Mouse (Mus musculus) frontal cortex, adult 2 months (tissue): ENCODE measurements at regions not wholly inside any gene's neighbourhood (a gene's known extent, or its start where the extent isn't known, plus 50 kb on each side); places are given as distances from the start of the nearest gene placed in this dataset.

Source experiments
- DNase-seq, 2 experiments: peaks; one replicate each; pipeline ENCODE4 v3.0.0; 2022; ENCODE audit warnings: low spot score in 1 of 2; ENCODE audit errors: extremely low spot score in 1 of 2

DNA sequence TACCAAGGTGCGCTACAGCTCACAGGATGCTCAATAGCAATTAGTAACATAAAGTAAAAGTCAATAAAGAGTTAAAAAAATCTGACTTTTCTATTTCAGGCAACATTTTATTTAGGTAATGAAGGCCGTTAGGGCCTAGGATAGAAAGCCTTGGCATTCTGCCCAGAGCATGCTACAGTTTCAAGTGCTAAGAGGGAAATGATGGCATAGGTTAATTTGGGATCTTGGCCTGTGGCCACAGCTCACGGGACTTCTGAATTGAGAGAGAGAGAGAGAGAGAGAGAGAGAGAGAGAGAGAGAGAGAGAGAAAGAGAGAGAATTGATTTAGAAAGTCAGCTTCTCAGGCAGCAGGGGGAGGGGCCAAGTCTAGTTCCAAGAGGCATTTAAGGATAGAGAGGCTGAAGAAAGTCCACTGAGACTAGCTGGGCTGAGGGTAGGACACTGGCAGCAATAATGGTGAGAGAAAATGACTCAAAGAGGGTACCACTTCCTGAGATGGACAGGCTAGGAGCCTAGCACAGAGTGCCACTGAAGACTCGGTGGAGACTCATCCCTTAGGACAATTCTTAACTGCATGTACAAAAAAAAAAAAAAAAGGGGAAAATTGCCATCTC is 52.6 kb upstream of the Klf14 start:
- DNase-seq: peak in 1 of 2 experiments; percentile 38

DNA sequence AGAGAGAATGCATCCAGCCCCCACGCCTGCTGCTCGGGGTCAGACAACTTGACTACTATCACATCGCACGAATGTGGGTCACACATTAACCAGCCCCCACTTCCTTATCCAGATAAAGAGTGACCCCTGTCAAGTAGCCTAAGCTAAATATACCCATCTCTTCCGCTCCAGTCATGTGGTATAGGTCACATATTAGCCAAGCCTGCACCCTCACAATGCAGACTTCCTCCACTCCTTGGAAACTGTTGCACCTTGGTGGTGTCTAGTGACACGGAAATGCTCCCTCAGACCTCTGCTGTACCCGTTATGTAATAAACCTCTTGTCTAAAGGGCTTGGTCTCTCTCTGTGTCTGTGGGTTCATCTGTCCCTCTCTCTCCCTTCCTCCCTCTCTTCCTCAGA is 57.7 kb upstream of the Klf14 start:
- no peak for DNase-seq

DNA sequence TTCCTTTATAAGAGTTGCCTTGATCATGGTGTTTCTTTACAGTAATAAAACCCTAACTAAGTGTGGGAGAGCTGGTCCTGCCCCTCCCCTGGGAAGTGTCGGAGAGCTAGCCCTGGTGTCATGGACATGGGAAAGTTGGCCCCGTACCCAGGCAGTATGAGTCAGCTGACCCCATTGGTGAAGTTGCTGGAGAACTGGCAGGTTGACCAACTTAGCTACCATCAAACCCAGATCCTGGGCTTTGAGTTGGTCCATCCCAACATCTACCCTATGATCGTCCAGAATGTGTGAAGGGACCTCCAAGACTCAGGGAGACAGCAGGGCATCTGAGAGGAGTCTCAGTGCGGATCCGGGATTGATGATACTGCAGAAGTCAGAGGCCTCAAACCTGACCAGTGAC is 62.9 kb upstream of the Klf14 start:
- DNase-seq: no peak

DNA sequence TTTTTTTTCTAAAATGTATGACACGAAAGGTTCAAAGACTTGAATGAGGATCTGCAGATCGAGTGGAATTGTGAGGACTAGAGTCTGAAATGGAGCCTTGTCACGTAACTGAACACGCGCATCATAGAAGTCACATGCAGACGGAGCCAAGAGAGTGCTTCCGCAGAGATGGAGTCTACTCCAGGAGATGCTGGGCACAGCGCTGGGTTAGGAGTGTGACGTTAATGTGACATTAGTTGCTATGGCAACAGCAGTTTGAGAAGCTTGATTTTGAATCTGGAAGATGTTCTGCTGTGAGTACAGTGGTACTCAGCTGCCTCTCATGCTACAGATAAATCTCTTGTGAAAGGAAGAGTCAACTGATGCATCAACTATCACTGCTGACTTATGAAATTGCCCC is 70.9 kb upstream of the Klf14 start:
- DNase-seq: peak; percentile 64 to 81

DNA sequence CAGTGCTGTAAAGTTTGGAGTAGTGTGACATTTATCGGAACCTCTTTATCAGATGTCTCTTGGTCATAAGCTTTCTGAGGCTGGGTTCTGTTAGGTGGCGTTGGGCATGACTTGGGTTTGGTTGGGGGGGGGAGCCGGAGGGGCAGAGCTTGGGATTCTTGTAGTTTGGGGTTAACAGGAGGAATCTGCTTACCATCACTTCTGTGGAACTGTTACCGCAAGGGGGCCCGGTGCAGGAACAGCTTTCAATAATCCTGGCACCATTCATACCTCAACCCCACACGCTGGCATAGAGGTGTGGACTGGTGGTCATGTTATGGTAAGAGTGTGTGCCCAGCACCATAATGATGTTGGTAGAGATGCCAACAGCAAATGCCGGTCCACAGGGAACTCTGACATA is 72.1 kb upstream of the Klf14 start:
- DNase-seq: no peak

DNA sequence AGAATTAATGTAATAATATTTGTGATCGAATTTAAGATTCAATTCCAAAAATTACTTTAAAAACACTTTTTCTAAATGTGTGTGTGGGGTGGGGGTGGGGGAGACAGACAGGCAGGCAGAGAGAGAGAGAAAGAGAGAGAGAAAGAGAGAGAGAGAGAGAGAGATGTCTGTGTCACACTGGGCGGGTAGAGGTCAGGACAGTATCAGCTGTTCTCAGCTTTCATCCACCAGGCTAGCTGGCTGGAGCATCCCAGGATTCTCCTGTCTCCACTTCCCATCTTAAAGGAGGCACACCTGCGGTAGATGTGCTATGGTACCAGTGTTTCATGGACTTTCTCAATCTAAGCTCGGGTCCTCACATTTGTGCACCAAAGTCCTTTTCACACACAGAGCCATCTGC is 73.3 kb upstream of the Klf14 start:
- DNase-seq: no peak

DNA sequence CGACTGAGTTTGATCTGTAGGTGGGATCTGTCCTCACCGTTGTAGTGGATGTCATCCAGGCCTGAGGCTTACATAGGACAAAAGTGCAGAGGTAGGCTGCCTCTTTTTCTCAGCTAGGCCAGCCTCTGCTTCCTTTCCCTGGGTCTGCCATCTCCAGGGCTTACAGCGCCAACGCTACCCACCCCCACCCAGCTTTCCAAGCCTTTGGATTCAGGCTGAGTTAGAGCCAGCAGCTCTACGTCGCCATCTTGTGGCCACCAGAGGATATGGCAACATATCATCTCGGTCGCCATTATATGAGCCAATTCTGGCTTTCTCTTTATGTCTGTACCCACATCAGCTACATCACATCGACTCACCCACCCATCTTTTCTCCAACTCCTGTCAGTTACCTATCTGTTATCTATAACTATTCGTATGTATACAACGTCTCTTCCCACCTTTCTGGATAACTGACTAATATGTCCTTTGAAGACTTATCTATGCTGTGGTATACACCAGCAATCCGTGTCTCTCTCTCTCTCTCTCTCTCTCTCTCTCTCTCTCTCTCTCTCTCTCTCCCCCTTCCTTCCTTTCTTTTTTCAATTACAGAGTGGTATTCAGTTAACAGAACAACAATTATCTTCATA is 74.2 kb upstream of the Klf14 start:
- peak in 1 of 2 experiments; percentile 72 for DNase-seq

DNA sequence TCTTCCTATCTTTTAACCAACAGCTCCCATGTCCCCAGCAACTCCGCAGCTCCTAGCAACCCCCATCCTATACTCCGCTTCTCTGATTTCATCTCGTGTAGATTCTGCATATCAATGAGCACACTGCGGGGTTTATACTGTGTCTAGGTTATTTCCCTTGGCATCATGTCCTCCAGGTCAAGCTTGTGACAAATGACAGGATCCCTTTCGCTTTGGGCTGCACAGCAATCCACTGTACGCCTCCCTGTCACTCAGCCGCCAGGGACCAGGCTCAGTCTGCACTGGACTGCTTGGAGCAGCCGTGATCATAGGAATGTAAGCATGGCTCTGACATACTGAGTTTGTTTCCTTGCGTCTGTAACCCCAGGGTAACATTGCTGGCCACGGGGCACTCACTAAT is 75.9 kb upstream of the Klf14 start:
- no peak for DNase-seq

DNA sequence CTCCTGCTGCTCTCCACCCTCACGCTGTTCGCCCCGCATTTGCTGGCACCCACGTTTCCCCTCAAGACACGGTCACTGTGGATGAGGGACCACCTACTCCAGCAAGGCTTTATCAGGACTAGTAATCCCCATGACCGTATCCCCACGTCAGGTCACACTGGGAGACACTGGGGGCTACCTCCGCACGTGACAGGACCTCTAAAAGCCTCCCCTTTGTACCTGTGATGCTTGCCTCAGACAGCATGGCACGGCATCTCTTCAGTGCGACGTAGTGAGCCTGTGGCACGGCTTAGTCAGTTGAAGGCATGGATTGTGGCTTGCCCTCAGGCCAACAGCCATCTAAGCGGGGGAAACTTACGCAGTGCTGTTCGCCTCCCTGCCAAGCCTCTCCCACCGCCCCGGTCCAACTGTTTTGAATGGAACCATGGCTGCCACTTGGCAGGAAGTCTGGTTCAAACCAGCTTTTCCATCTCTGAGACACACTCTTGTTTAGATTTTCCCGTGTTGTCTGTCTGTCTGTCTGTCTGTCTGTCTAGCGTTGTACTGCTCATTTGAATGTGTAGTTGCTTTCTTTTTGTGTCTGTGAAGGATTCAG is 79.0 kb upstream of the Klf14 start:
- DNase-seq: no peak

DNA sequence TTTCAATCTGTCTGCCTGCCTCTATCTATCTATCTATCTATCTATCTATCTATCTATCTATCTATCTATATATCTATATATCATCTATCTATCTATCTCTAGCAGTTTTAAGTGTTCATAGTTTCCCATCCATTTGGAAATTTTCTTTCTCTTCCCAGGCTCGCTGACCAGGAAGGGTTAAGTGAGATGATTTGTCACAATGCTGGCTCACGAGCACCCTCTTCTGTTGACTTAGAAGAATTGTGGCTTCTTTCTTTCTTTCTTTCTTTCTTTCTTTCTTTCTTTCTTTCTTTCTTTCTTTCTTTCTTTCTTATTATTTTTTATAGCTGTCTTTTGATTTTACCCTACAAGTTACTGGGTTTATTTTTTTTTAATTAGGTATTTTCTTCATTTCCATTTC is 79.6 kb upstream of the Klf14 start:
- DNase-seq: peak in 1 of 2 experiments; percentile 59

DNA sequence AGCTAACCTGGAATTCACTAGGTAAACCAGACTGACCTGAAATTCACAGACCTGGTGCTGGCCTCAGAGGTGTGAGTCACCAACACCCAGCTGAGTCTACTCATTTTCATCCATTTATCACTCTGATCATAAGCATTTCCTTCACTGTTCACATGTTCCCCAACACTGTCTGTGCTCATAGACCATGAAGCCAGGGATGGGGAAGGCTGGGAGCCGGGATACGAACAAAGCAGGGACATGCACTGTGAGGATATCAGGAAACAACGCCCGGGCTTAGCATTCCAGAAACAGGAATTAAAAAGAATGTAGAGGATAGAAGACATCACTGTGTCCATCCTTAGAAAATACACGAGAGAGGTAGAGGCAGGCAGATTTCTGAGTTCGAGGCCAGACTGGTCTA is 80.6 kb upstream of the Klf14 start:
- no peak for DNase-seq

DNA sequence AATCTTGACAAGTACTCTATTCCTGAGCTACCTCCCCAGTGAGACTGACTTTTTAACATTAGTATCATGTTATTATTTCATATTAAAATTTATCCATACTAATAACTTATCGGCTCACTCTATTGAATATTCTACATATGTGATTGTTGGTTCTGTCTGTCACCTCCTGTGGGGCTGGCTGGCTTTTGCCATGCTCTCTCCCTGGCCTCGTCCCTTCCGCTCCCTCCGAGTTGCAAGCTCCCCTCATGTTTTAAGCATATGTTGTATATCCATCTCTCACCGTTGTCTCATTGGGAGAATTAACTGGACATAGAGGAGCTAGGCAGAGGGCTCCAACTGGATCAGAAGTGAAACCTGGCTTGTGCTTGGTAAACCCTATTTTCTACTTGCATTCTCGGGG is 81.9 kb upstream of the Klf14 start:
- DNase-seq: no peak

DNA sequence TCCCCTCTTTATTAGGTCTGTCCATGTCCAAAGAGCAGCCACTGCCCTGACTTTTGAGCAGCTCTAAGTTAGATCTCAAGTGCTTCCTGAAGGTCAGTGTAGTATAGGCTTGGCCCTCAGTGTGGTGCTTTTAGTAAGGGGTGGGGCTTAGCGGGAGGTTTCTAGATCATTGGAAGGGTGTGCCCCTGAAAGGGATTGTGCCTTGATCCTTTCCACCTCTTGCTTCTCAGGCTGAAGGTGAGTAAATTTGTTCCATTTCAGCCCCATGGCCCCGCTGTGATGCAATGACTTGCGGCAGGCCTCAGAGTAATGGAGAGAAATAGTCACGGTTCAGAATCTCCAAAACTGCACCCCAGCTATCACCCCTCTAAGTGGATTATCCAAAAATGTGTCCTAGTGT is 84.5 kb upstream of the Klf14 start:
- no peak for DNase-seq

DNA sequence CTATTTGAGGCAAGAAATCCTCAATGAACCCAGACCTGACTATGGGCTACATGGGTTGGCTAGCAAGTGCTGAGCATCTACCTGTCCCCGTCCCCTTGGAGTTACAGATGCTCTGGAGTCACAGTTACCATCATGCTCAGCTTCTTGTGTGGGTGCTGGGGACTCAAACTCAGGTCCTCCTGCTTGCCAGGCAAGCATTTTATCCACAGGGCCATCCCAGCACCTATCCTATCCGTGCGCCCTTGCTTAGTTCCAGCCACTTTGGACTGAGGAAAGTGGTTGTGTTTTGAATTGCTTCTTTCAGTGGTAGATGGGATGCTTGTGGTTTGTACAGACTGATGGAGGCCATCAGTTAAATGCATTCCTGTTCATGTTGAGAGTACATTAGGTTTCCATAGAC is 85.0 kb upstream of the Klf14 start:
- no peak for DNase-seq

DNA sequence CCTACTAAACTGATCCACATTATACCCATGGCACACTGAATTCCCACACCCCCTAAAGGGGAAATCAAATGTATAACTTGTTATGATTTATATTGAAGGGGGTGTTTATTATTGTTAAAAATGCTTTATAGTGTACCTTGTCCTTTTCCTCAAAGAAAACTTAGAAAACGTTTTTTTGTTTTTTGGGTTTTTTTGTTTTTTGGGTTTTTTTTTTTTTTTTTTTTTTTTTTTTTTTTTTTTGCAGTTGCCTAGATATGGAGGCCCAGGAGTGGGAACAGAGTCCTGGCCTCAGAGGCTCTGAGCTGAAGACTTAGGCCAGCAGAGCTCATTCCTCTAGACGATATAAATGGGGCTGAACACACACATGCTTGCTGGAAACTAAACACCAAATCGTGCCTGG is 87.3 kb upstream of the Klf14 start:
- DNase-seq: no peak

DNA sequence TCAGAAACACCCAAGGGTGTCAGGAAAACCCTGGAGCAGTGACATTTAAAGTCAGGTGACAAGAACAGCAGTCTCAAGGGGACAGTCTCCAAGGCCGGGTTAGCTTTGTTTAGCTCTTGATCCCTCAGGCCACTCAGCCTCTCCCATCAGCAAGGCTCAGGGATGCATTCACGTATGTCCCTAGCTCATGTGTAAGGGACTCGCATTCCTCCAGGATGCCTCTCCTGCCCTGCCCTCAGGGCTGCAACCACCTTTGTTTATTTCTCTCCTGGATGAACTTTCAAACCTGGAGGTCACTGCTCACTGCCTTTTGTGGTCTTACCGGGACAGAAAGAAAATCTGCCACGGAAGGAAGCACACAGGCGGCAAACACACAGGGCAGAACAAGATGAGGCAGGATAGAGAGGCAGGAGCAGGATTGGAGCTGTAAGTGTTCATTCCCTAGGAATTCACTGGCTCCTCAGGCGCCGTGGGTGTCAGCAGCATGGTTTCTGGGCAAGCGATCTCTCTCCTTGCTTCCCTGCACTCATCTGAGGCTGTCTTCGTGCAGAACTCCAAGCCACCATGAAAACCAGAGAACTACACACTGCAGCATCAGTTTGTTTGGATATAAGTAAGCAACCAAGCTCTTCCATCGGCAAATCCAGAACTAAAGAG is 90.2 kb upstream of the Klf14 start:
- no peak for DNase-seq

DNA sequence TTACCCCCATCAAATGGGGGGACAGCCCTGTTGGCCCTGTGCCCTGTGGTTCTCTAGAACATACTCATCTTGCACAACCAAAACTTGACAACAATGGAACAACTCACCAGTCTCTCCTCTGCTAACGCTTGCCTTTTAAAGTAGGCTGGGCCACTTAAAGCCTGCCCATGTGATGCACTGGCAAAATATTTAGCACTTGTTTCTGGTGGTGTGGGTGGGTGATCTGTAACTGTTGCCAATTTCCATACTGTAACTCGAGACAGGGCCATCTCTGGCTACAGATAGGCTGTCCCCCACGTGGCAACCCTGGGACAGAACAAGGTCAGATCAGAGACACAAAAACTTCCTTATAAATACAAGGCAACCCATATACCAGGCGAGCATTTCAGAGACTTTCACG is 92.0 kb upstream of the Klf14 start:
- DNase-seq: no peak

DNA sequence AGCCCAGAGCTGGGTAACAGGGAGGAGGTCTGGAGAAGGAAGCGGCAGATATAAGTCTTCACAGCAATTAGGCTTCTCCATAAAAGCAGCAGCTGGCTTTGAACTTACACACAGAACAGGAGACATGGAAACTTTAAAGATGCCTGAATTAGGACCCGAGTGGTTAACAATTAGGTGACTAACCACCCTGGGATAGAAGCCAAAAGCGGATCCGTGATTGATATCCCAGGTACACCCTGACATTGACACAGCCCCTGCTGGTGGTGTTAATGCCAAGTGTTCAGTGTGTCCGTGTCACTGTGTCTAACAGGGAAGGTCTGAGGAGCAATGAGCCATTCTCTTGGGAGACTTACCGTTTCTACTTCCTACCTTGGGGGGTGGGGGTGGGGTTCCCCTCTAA is 92.9 kb upstream of the Klf14 start:
- no peak for DNase-seq

DNA sequence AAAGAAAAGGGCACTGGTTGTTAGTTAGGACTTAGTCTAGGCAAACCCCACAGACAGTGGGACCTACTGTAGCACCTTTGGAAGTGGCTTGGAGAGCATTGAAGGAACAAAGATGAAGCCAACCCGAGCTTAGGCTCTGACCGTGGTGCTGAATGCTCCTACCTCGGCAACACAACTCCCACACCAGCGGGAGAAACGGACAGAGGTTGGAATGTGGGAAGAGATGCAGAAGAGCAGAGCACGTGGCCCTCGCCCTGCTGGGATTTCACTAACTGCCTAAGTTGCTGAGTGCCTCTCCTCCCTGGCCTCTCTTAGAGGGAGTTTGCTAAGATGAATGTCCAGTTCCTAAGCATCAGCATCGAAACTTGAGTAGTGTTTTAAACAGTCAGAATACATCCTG is 94.1 kb upstream of the Klf14 start:
- no peak for DNase-seq

DNA sequence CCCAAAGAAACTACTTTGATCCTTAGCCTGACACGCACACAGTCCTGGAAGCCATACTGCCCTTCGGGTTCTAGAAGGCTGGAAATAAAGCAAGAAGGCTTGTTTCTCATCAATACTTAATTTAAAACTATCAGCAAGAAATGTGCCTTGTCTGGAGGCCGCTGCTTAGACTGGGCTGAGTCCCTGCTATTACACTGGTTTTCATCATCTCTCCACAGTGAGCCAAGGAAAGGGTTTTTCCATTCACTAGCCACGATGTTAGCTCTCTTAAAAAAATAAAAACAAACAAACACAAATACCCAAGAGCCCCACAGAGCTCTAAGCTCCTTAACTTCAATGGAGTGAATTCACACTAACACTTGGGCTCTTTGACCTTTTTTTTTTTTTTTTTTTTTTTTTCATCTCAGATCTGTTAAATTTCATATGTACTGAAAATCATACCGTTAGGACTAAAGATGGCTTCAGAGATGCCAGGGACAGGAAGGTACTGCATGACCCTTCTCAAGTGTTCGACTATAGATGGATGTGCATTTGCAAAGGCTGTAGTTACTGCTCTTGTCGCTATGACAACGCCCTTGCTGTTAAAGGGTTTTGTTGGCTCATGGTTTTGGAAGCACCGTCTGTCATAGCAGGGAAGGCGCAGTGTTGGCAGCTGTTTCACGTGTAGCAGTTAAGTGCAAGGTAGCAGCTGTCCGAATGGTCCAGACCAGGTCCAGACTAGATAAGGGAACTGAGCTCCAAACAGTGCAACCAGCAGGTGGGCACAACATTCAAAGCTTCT is 98.1 kb upstream of the Klf14 start:
- DNase-seq: no peak

DNA sequence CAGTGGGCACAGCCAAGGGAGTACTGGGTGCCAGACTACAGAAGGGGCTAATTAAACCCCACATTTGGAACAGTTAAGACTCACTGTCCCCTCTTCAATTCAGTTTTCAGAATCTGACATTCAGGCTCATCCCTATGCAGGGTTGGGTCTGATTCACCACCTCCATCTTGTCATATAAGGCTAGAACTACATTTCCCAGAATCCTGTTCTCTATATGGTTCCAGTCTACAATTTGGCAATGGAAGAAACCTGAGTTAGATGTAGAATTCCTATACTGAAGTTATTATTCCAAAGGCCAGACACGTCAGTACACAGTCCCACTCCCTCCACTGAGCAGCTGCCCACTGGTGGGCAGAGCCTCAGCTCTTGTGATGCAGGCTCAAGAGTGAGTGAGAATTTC is 99.4 kb upstream of the Klf14 start:
- DNase-seq: no peak
